Mouse (Mus musculus) liver, embryonic 16.5 days (tissue): ENCODE data around the gene Glod4. TPM values are rescaled to one million over a fixed set of nuclear protein-coding genes. Genes with fewer than 3 reads are reported as not detected.

Experiments used
- ATAC-seq: fragments of 200-750 bp; cut with Nextera tagmentation; 2 replicates; pipeline ENCODE4 v1.8.0; 2017; ENCODE audit warnings: low read depth, mild to moderate bottlenecking, moderate number of reproducible peaks, moderate library complexity
- H3K27ac ChIP-seq: fragments of 300-500 bp; sonication (generic); 2 replicates; pipeline ENCODE4 v1.5.1; 2014; ENCODE audit warnings: mild to moderate bottlenecking, low read length
- H3K27me3 ChIP-seq: fragments of 300-500 bp; sonication (generic); 2 replicates; pipeline ENCODE4 v1.6.1; 2014; ENCODE audit warnings: low read depth, low read length, mixed read lengths; ENCODE audit not compliant: control insufficient read depth, insufficient read depth
- H3K36me3 ChIP-seq: fragments of 300-500 bp; sonication (generic); 2 replicates; pipeline ENCODE4 v1.6.1; 2014; ENCODE audit warnings: mild to moderate bottlenecking; ENCODE audit not compliant: control insufficient read depth, insufficient read depth
- H3K4me1 ChIP-seq: fragments of 300-500 bp; sonication (generic); 2 replicates; pipeline ENCODE4 v1.6.1; 2014; ENCODE audit warnings: low read depth, low read length, mixed read lengths; ENCODE audit not compliant: control insufficient read depth
- H3K4me2 ChIP-seq: fragments of 300-500 bp; sonication (generic); 2 replicates; pipeline ENCODE4 v1.6.1; 2014; ENCODE audit warnings: low read depth, low read length, mixed read lengths
- H3K4me3 ChIP-seq: fragments of 300-500 bp; sonication (generic); 2 replicates; pipeline ENCODE4 v1.5.1; 2014; ENCODE audit warnings: low read depth, mild to moderate bottlenecking, low read length
- H3K9ac ChIP-seq: fragments of 300-500 bp; sonication (generic); 2 replicates; pipeline ENCODE4 v1.6.1; 2014; ENCODE audit warnings: low read depth, low read length
- H3K9me3 ChIP-seq: fragments of 300-500 bp; sonication (generic); replicated peaks from 2 replicates; pipeline ENCODE4 v1.6.1; 2016; ENCODE audit warnings: low read length; ENCODE audit not compliant: control insufficient read depth
- WGBS: fragments of 180-500 bp; shearing (Covaris S2); extraction: QIAGEN DNeasy Blood & Tissue Kit; methylation state at CpG from one replicate; pipeline ENCODE4 v1.1.7; 2014; ENCODE audit not compliant: insufficient replicate concordance; 5-methylcytosine and 5-hydroxymethylcytosine counted together
- polyA plus RNA-seq: library from polyadenylated mRNA; unstranded; fragments of >200 nt; fragmentation: Nextera tagmentation; extraction: Ambion mirVana; gene quantifications from 2 replicates; pipeline ENCODE4 v1.2.1, GENCODE M21; 2015

The Glod4 gene
- polyA plus RNA-seq, 1 experiment from 2014 or later, result 47.4 TPM

- WGBS, result 72% methylated on average over 4 of the region's 4 CpGs
- Histone ChIP-seq H3K27ac (no peak overlapping the region), H3K4me1 (no peaks in the 10 kb centered on the region), H3K27me3 (no peaks in the 10 kb centered on the region), H3K4me2 (no peak overlapping the region), H3K36me3 (peaks cover 6% of the 10 kb centered on the region; the same call in 1 of the 2 replicates), H3K9ac (no peak overlapping the region), H3K4me3 (no peak overlapping the region), H3K9me3 (no peaks in the 10 kb centered on the region)
- ATAC-seq, result no peak
These were observed 144.1 kb downstream of the Glod4 start for GRCm38 (mm10) chr11:76099193-76099975.

GRCm38 (mm10) chr11:76093610-76094009 lies 149.9 kb downstream of the Glod4 start:
- H3K9me3 ChIP-seq, result no peaks in the 10 kb centered on the region
- H3K4me1 ChIP-seq, result no peaks in the 10 kb centered on the region
- WGBS, result 85% methylated on average over 8 of the region's 8 CpGs
- no peak overlapping the region for H3K27ac ChIP-seq
- no peaks in the 10 kb centered on the region for H3K27me3 ChIP-seq
- H3K4me2 ChIP-seq, result no peak overlapping the region
- ATAC-seq, result no peak
- no peak overlapping the region for H3K9ac ChIP-seq
- no peaks in the 10 kb centered on the region; the same call in 1 of the 2 replicates for H3K36me3 ChIP-seq
- no peak overlapping the region for H3K4me3 ChIP-seq

GRCm38 (mm10) chr11:76089776-76090175 lies 153.7 kb downstream of the Glod4 start:
- Histone ChIP-seq H3K27me3 (no peaks in the 10 kb centered on the region), H3K9me3 (no peaks in the 10 kb centered on the region), H3K4me3 (no peak overlapping the region), H3K36me3 (no peaks in the 10 kb centered on the region; the same call in 1 of the 2 replicates), H3K4me2 (no peak overlapping the region), H3K4me1 (no peaks in the 10 kb centered on the region), H3K9ac (no peak overlapping the region), H3K27ac (no peak overlapping the region)
- no peak for ATAC-seq
- 72% methylated on average over 6 of the region's 6 CpGs for WGBS

GRCm38 (mm10) chr11:76088506-76088905 lies 155.0 kb downstream of the Glod4 start:
- Histone ChIP-seq H3K9me3 (no peaks in the 10 kb centered on the region), H3K27me3 (no peaks in the 10 kb centered on the region), H3K4me3 (no peak overlapping the region), H3K4me1 (no peaks in the 10 kb centered on the region), H3K4me2 (no peak overlapping the region), H3K36me3 (no peaks in the 10 kb centered on the region; the same call in 1 of the 2 replicates), H3K27ac (no peak overlapping the region), H3K9ac (no peak overlapping the region)
- WGBS, result 51% methylated on average over 4 of the region's 4 CpGs
- ATAC-seq, result no peak

- no peaks in the 10 kb centered on the region for H3K36me3 ChIP-seq
- H3K27me3 ChIP-seq, result no peaks in the 10 kb centered on the region
- ATAC-seq, result no peak
- 65% methylated on average over 5 of the region's 5 CpGs for WGBS
- no peak overlapping the region for H3K9ac ChIP-seq
- no peak overlapping the region for H3K27ac ChIP-seq
- no peaks in the 10 kb centered on the region for H3K4me1 ChIP-seq
- no peak overlapping the region for H3K4me2 ChIP-seq
- H3K9me3 ChIP-seq, result no peaks in the 10 kb centered on the region
- H3K4me3 ChIP-seq, result no peak overlapping the region
These were observed 157.5 kb downstream of the Glod4 start for GRCm38 (mm10) chr11:76085898-76086591.

GRCm38 (mm10) chr11:76084943-76085342 lies 158.6 kb downstream of the Glod4 start:
- Histone ChIP-seq H3K9ac (no peak overlapping the region), H3K27me3 (no peaks in the 10 kb centered on the region), H3K4me2 (no peak overlapping the region), H3K4me3 (no peak overlapping the region), H3K4me1 (no peaks in the 10 kb centered on the region), H3K27ac (no peak overlapping the region), H3K36me3 (no peaks in the 10 kb centered on the region), H3K9me3 (no peaks in the 10 kb centered on the region)
- 53% methylated on average over 1 of the region's 1 CpGs for WGBS
- ATAC-seq, result no peak

- WGBS, result 68% methylated on average over 3 of the region's 3 CpGs
These were observed 159.6 kb downstream of the Glod4 start for GRCm38 (mm10) chr11:76083941-76084367.

GRCm38 (mm10) chr11:76081048-76081640 lies 162.4 kb downstream of the Glod4 start:
- Histone ChIP-seq H3K36me3 (no peaks in the 10 kb centered on the region), H3K27ac (no peak overlapping the region), H3K27me3 (no peaks in the 10 kb centered on the region), H3K9ac (no peak overlapping the region), H3K9me3 (no peaks in the 10 kb centered on the region), H3K4me1 (no peaks in the 10 kb centered on the region), H3K4me3 (no peak overlapping the region), H3K4me2 (no peak overlapping the region)
- WGBS, result 65% methylated on average over 6 of the region's 6 CpGs
- ATAC-seq, result no peak

More at GRCm38 (mm10) chr11:76083941-76084367, 159.6 kb downstream of the Glod4 start:
- Histone ChIP-seq H3K4me2 (no peak overlapping the region), H3K9ac (no peak overlapping the region), H3K36me3 (no peaks in the 10 kb centered on the region), H3K9me3 (no peaks in the 10 kb centered on the region), H3K4me3 (no peak overlapping the region), H3K27ac (no peak overlapping the region), H3K4me1 (no peaks in the 10 kb centered on the region), H3K27me3 (no peaks in the 10 kb centered on the region)
- no peak for ATAC-seq

GRCm38 (mm10) chr11:76080293-76080692 lies 163.2 kb downstream of the Glod4 start:
- H3K4me1 ChIP-seq, result no peaks in the 10 kb centered on the region
- WGBS, result 48% methylated on average over 2 of the region's 2 CpGs
- H3K9ac ChIP-seq, result no peak overlapping the region
- no peak overlapping the region for H3K27ac ChIP-seq
- no peak overlapping the region for H3K4me2 ChIP-seq
- H3K9me3 ChIP-seq, result no peaks in the 10 kb centered on the region
- no peaks in the 10 kb centered on the region for H3K27me3 ChIP-seq
- ATAC-seq, result no peak
- H3K4me3 ChIP-seq, result no peak overlapping the region
- no peaks in the 10 kb centered on the region for H3K36me3 ChIP-seq
